Mouse (Mus musculus) lung, embryonic 14.5 days (tissue): ENCODE results near the gene Ccpg1os. TPM values are rescaled to one million over a fixed set of nuclear protein-coding genes. Genes with fewer than 3 reads are reported as not detected.

Experiments used
- ATAC-seq: fragments of 200-750 bp; cut with Nextera tagmentation; 2 replicates; pipeline ENCODE4 v1.8.0; 2017; ENCODE audit warnings: mild to moderate bottlenecking, moderate TSS enrichment, moderate library complexity; ENCODE audit not compliant: insufficient read depth
- DNase-seq: peaks from one replicate; pipeline ENCODE4 v3.0.0-alpha.2; 2015
- H3K27ac ChIP-seq: fragments of 300-500 bp; sonication (generic); 2 replicates; pipeline ENCODE4 v1.5.1; 2014; ENCODE audit warnings: low read depth, mild to moderate bottlenecking, moderate library complexity
- H3K27me3 ChIP-seq: fragments of 300-500 bp; sonication (generic); 2 replicates; pipeline ENCODE4 v1.6.1; 2014; ENCODE audit warnings: low read length, control low read depth; ENCODE audit not compliant: insufficient read depth
- H3K36me3 ChIP-seq: fragments of 300-500 bp; sonication (generic); 2 replicates; pipeline ENCODE4 v1.6.1; 2014; ENCODE audit warnings: control low read depth; ENCODE audit not compliant: insufficient read depth
- H3K4me1 ChIP-seq: fragments of 300-500 bp; sonication (generic); 2 replicates; pipeline ENCODE4 v1.6.1; 2014; ENCODE audit warnings: antibody characterized with exemption, control low read depth; ENCODE audit not compliant: insufficient read depth
- H3K4me2 ChIP-seq: fragments of 300-500 bp; sonication (generic); 2 replicates; pipeline ENCODE4 v1.6.1; 2014; ENCODE audit warnings: mild to moderate bottlenecking
- H3K4me3 ChIP-seq: fragments of 300-500 bp; sonication (generic); 2 replicates; pipeline ENCODE4 v1.5.1; 2014; ENCODE audit warnings: low read depth, low read length
- H3K9ac ChIP-seq: fragments of 300-500 bp; sonication (generic); 2 replicates; pipeline ENCODE4 v1.6.1; 2014
- H3K9me3 ChIP-seq: fragments of 300-500 bp; sonication (generic); 2 replicates; pipeline ENCODE4 v1.6.1; 2016; ENCODE audit warnings: low read depth, low read length, control low read depth
- CTCF ChIP-seq: IDR thresholded peaks from 2 replicates; pipeline ENCODE4 v1.5.1; 2016; ENCODE audit warnings: antibody characterized with exemption, low read depth
- WGBS: fragments of 180-500 bp; shearing (Covaris S2); extraction: QIAGEN DNeasy Blood & Tissue Kit; methylation state at CpG from one replicate; pipeline ENCODE4 v1.1.7; 2014; 5-methylcytosine and 5-hydroxymethylcytosine counted together
- microRNA-seq: library from miRNA; unstranded; fragments of <30 nt; microRNA quantifications from one replicate; pipeline ENCODE4, GENCODE M21; 2016; ENCODE audit warnings: borderline number of aligned reads
- polyA plus RNA-seq: library from polyadenylated mRNA; unstranded; fragments of >200 nt; fragmentation: Nextera tagmentation; extraction: Ambion mirVana; gene quantifications from 2 replicates; pipeline ENCODE4 v1.2.1, GENCODE M21; 2014

The Ccpg1os gene
- polyA plus RNA-seq, 1 experiment from 2014 or later: 9.8 TPM

- Histone ChIP-seq H3K27me3 (no peaks in the 10 kb centered on the region), H3K27ac (no peak overlapping the region), H3K36me3 (peaks cover 11% of the 10 kb centered on the region), H3K9ac (no peak overlapping the region), H3K4me1 (no peaks in the 10 kb centered on the region), H3K9me3 (no peaks in the 10 kb centered on the region), H3K4me2 (no peak overlapping the region), H3K4me3 (no peak overlapping the region)
- no peak for TF ChIP-seq CTCF
- DNase-seq (no peak), ATAC-seq (no peak)
- WGBS: 61% methylated on average over 7 of the region's 7 CpGs
These were observed 35.6 kb downstream of the Ccpg1os start for GRCm38 (mm10) chr9:72949572-72949971.

GRCm38 (mm10) chr9:72947010-72947409 lies 38.2 kb downstream of the Ccpg1os start:
- 0 out of 2 replicates have a peak, but pooled peaks have one; percentile 29 for TF ChIP-seq CTCF
- no peak overlapping the region for H3K4me2 ChIP-seq
- H3K4me1 ChIP-seq: no peaks in the 10 kb centered on the region
- ATAC-seq (no peak), DNase-seq (no peak)
- no peaks in the 10 kb centered on the region for H3K27me3 ChIP-seq
- H3K9me3 ChIP-seq: no peaks in the 10 kb centered on the region
- peaks cover 15% of the 10 kb centered on the region for H3K36me3 ChIP-seq
- no peak overlapping the region for H3K27ac ChIP-seq
- H3K4me3 ChIP-seq: no peak overlapping the region
- WGBS: 91% methylated on average over 1 of the region's 1 CpGs
- H3K9ac ChIP-seq: no peak overlapping the region

- H3K9me3 ChIP-seq: no peaks in the 10 kb centered on the region
- H3K4me3 ChIP-seq: no peak overlapping the region
- DNase-seq (no peak), ATAC-seq (no peak)
- H3K4me2 ChIP-seq: no peak overlapping the region
- H3K27me3 ChIP-seq: no peaks in the 10 kb centered on the region
- TF ChIP-seq CTCF: no peak
- H3K27ac ChIP-seq: no peak overlapping the region
- no peak overlapping the region for H3K9ac ChIP-seq
- peaks cover 15% of the 10 kb centered on the region for H3K36me3 ChIP-seq
- no peaks in the 10 kb centered on the region for H3K4me1 ChIP-seq
- WGBS: 88% methylated on average over 13 of the region's 13 CpGs
These were observed 40.9 kb downstream of the Ccpg1os start for GRCm38 (mm10) chr9:72944286-72944685.

GRCm38 (mm10) chr9:72943424-72943823 lies 41.8 kb downstream of the Ccpg1os start:
- no peak for ATAC-seq
- no peak overlapping the region for H3K4me2 ChIP-seq

GRCm38 (mm10) chr9:72936301-72936700 lies 48.9 kb downstream of the Ccpg1os start:
- H3K9me3 ChIP-seq: no peaks in the 10 kb centered on the region
- DNase-seq (no peak), ATAC-seq (no peak)
- no peak overlapping the region for H3K27ac ChIP-seq
- H3K36me3 ChIP-seq: no peaks in the 10 kb centered on the region
- 70% methylated on average over 2 of the region's 2 CpGs for WGBS
- H3K4me3 ChIP-seq: no peak overlapping the region
- H3K4me1 ChIP-seq: no peaks in the 10 kb centered on the region
- TF ChIP-seq CTCF: no peak
- no peak overlapping the region for H3K9ac ChIP-seq
- no peaks in the 10 kb centered on the region for H3K27me3 ChIP-seq
- H3K4me2 ChIP-seq: no peak overlapping the region

More at GRCm38 (mm10) chr9:72943424-72943823, 41.8 kb downstream of the Ccpg1os start:
- Histone ChIP-seq H3K4me3 (no peak overlapping the region), H3K9me3 (no peaks in the 10 kb centered on the region), H3K27ac (no peak overlapping the region), H3K36me3 (peaks cover 15% of the 10 kb centered on the region), H3K4me1 (no peaks in the 10 kb centered on the region), H3K9ac (no peak overlapping the region), H3K27me3 (no peaks in the 10 kb centered on the region)
- no peak for DNase-seq
- WGBS: 60% methylated on average over 3 of the region's 3 CpGs
- TF ChIP-seq CTCF: peak; percentile 44

GRCm38 (mm10) chr9:72935309-72935708 lies 49.9 kb downstream of the Ccpg1os start:
- Histone ChIP-seq H3K27me3 (no peaks in the 10 kb centered on the region), H3K4me3 (no peak overlapping the region), H3K4me1 (no peaks in the 10 kb centered on the region), H3K9ac (no peak overlapping the region), H3K4me2 (no peak overlapping the region), H3K9me3 (no peaks in the 10 kb centered on the region), H3K27ac (no peak overlapping the region), H3K36me3 (no peaks in the 10 kb centered on the region)
- DNase-seq (no peak), ATAC-seq (no peak)
- 89% methylated on average over 4 of the region's 4 CpGs for WGBS
- no peak for TF ChIP-seq CTCF

GRCm38 (mm10) chr9:72931166-72931790 lies 53.9 kb downstream of the Ccpg1os start:
- ATAC-seq: no peak
- no peak for DNase-seq
- Histone ChIP-seq H3K4me3 (no peak overlapping the region), H3K4me2 (no peak overlapping the region), H3K27ac (no peak overlapping the region), H3K36me3 (no peaks in the 10 kb centered on the region), H3K9me3 (no peaks in the 10 kb centered on the region), H3K27me3 (no peaks in the 10 kb centered on the region), H3K9ac (no peak overlapping the region), H3K4me1 (peaks cover 5% of the 10 kb centered on the region; the same call in 1 of the 2 replicates)
- WGBS: 82% methylated on average over 13 of the region's 13 CpGs
- no peak for TF ChIP-seq CTCF

Small RNAs within 50 kb of the gene (microRNA-seq; reads per million reads assigned to microRNA genes)
- gene Gm27353: not detected

Other genes starting within 250 kb of the Ccpg1os start
- gene Prtg, start 178.5 kb downstream of the Ccpg1os start, polyA plus RNA-seq: 1.3 TPM in 2 replicates
- 6.0 and 7.0 TPM in 2 replicates for gene Pygo1, start 59.7 kb downstream of the Ccpg1os start, polyA plus RNA-seq
- 1.2 and 1.3 TPM in 2 replicates for gene Dyx1c1, start 26.6 kb downstream of the Ccpg1os start, polyA plus RNA-seq
- not detected in 2 replicates for gene Gm44503, start 26.5 kb downstream of the Ccpg1os start, polyA plus RNA-seq
- gene Ccpg1, start within 50 bp of the Ccpg1os start, polyA plus RNA-seq: 19.4 and 20.6 TPM in 2 replicates
- 16.1 and 16.7 TPM in 2 replicates for gene Pigb, start 55.0 kb upstream of the Ccpg1os start, polyA plus RNA-seq
- 1.8 and 2.8 TPM in 2 replicates for gene Rab27a, start 59.5 kb upstream of the Ccpg1os start, polyA plus RNA-seq
- not detected in 2 replicates for gene Khdc3, start 116.5 kb upstream of the Ccpg1os start, polyA plus RNA-seq
- not detected in 2 replicates for gene Gm20509, start 117.1 kb upstream of the Ccpg1os start, polyA plus RNA-seq
- gene Rsl24d1, start 128.0 kb upstream of the Ccpg1os start, polyA plus RNA-seq: 115 and 127 TPM in 2 replicates